Mouse (Mus musculus) heart, adult 2 months (tissue): Measurements from ENCODE around the gene Commd8.

ENCODE experiments used
- CTCF ChIP-seq: fragments of 200-600 bp; IDR thresholded peaks from 2 replicates; pipeline ENCODE4 v1.8.1; 2022; ENCODE audit warnings: antibody characterized with exemption, mild to moderate bottlenecking, moderate library complexity
- POLR2A ChIP-seq: fragments of 200-500 bp; IDR thresholded peaks from 2 replicates; pipeline ENCODE4 v1.6.1; 2011; ENCODE audit warnings: mild to moderate bottlenecking, low read depth, low read length, control low read depth; ENCODE audit not compliant: insufficient read depth

- no peak for TF ChIP-seq CTCF
- no peak for TF ChIP-seq POLR2A
These were observed 8.5 kb downstream of the Commd8 start for GRCm38 (mm10) chr5:72159537-72159936.
